Mouse (Mus musculus): ENCODE data around the gene Ppp1r9b. TPM values are rescaled to one million over a fixed set of nuclear protein-coding genes. Genes with fewer than 3 reads are reported as not detected.
A peak's percentile ranks its signal among the peaks of the same experiment; 100 is the strongest.

Ppp1r9b gene
- polyA plus RNA-seq, 1 experiment: 29.4 TPM

DNA sequence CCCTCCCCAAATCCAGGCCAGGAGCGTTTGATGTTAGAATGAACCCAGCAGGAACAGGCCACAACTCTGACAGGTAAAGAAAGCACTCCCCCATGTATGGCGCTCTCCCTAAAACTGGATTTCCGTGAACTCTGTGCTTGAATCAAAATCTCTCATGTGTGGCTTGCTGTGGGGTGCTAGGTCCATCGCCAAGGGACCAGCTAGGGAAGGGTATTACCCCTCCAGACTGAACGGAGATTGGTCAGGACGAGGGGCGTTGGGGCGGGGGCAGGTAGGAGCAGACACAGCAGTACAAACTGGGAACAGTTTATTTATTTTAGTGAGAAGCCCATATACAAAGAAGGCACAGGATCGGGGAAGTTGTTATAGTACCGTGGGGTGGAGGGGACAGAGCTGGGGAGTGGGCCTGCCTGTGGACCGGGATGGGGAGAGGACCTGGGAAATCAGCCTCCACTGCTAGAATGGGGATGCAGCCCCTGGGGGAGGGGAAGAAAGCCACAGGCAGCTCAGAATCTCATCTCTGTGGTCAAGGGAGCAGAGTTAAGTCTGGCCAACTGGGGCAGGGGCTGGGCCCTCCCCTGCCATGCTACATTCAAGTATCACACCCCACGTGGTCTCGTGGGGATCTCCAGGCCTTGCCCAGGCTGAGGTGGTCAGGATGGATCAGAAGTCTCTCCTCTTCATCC, 53.5 kb downstream of the Ppp1r9b start:
- WGBS: 83% methylated on average over 13 of the region's 13 CpGs
- Histone ChIP-seq H3K36me3 (ENCODE audit: control insufficient read depth, insufficient read depth, low read length) (peaks cover 29% of the 10 kb centered on the region), H3K4me3 (ENCODE audit: low read depth, low read length) (no peak overlapping the region), H3K4me1 (ENCODE audit: control insufficient read depth, insufficient read depth, insufficient read length, low read length) (peaks cover 15% of the 10 kb centered on the region), H3K27ac (ENCODE audit: insufficient read depth, low read depth, low read length) (no peak overlapping the region), H3K27me3 (ENCODE audit: control insufficient read depth, insufficient read depth, low read length) (no peaks in the 10 kb centered on the region)
- TF ChIP-seq POLR2A (IDR thresholded peaks at IDR 0.05; ENCODE audit: low read depth, low read length) (no peak), CTCF (IDR thresholded peaks at IDR 0.05; ENCODE audit: extremely low read depth, insufficient read length, insufficient replicate concordance, low read depth, low read length) (no peak)

DNA sequence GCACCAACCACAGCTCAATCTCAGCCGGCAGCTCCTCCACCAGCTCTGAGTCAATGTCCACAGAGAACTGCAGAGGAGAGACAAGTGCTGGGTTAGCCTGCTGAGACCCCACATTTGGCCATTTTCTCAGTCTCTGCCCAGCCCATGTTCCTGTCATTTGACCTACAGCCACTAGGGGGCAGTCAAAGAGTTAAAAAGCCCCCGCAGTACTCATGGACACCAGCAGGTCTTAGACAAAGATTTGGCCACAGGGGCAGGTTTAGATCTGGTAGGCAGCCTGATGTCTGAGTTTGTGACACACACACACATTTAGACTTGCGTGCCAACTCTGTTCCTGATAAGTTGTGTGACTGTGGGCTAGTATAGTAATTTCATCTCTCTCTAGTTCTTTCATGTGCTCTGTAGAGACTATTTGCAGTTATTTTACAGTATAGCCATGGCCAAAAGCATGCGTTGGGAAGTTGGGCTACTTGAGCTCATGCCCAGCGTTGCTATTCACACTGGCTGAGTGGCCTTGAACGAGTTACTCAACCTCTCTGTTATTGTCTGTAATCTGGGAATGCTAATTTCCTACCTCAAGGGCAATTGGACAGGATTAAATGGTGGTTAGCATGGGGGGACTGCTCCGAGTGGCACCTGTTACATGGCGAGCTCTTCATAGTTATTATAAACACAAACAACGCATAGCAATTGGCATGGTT, 56.3 kb downstream of the Ppp1r9b start:
- Histone ChIP-seq H3K4me1 (ENCODE audit: control insufficient read depth, insufficient read depth, insufficient read length, low read length) (0 out of 2 replicates have a peak, but pooled peaks cover 4% of the 10 kb centered on the region), H3K27me3 (ENCODE audit: control insufficient read depth, insufficient read depth, low read length) (no peaks in the 10 kb centered on the region), H3K27ac (ENCODE audit: insufficient read depth, low read depth, low read length) (no peak overlapping the region), H3K36me3 (ENCODE audit: control insufficient read depth, insufficient read depth, low read length) (peaks cover 46% of the 10 kb centered on the region), H3K4me3 (ENCODE audit: low read depth, low read length) (no peak overlapping the region)
- WGBS: 60% methylated on average over 9 of the region's 9 CpGs
- TF ChIP-seq CTCF (IDR thresholded peaks at IDR 0.05; ENCODE audit: extremely low read depth, insufficient read length, insufficient replicate concordance, low read depth, low read length) (peak; percentile 91; the same call in 1 of the 2 replicates), POLR2A (IDR thresholded peaks at IDR 0.05; ENCODE audit: low read depth, low read length) (no peak)

DNA sequence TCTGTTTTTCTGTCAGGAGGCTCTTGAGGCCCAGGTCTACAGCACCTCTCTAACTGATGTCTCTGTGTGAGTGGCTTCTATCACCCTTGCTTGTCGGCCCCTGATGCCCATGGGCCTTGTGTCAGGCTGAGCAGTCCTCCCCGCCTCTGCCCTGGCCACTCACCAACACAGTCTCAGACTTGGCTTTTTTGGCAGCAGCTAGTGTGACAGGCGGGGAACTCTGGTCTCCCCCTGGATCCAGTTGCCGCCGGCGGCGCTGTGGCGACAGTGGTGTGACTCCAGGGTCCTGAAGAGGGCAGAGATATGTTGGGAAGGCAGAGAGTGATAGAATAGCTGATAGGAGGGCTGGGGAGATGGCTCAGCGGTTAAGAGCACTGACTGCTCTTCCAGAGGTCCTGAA, 62.2 kb downstream of the Ppp1r9b start:
- TF ChIP-seq POLR2A (IDR thresholded peaks at IDR 0.05; ENCODE audit: low read depth, low read length) (no peak), CTCF (IDR thresholded peaks at IDR 0.05; ENCODE audit: extremely low read depth, insufficient read length, insufficient replicate concordance, low read depth, low read length) (no peak)
- peaks cover 68% of the 10 kb centered on the region for H3K36me3 ChIP-seq (ENCODE audit: control insufficient read depth, insufficient read depth, low read length)
- 86% methylated on average over 9 of the region's 9 CpGs for WGBS
- no peak overlapping the region for H3K4me3 ChIP-seq (ENCODE audit: low read depth, low read length)
- no peak overlapping the region for H3K27ac ChIP-seq (ENCODE audit: insufficient read depth, low read depth, low read length)
- H3K4me1 ChIP-seq (ENCODE audit: control insufficient read depth, insufficient read depth, insufficient read length, low read length): no peaks in the 10 kb centered on the region
- no peaks in the 10 kb centered on the region for H3K27me3 ChIP-seq (ENCODE audit: control insufficient read depth, insufficient read depth, low read length)

Other genes starting within 250 kb of the Ppp1r9b start
- 0.13 TPM in 1 of 2 replicates, not detected in the other for gene Cdc34b, start 249.3 kb upstream of the Ppp1r9b start, polyA plus RNA-seq (2012; rRNA removed)
- 0.10 TPM in 1 of 2 replicates, not detected in the other for gene Tmem92, start 208.3 kb upstream of the Ppp1r9b start, polyA plus RNA-seq (2012; rRNA removed)
- 49.0 and 51.1 TPM in 2 replicates for gene Col1a1, start 54.8 kb upstream of the Ppp1r9b start, polyA plus RNA-seq (2012; rRNA removed)
- gene Hils1, start 23.4 kb upstream of the Ppp1r9b start, polyA plus RNA-seq (2012; rRNA removed): 0.14 TPM in 1 of 2 replicates, not detected in the other
- 1.7 and 3.7 TPM in 2 replicates for gene Sgca, start 14.7 kb upstream of the Ppp1r9b start, polyA plus RNA-seq (2012; rRNA removed)
- gene Samd14, start 18.8 kb downstream of the Ppp1r9b start, polyA plus RNA-seq (2012; rRNA removed): 3.3 and 7.2 TPM in 2 replicates
- 67.7 and 167 TPM in 2 replicates for gene Pdk2, start 50.3 kb downstream of the Ppp1r9b start, polyA plus RNA-seq (2012; rRNA removed)
- gene Itga3, start 85.8 kb downstream of the Ppp1r9b start, polyA plus RNA-seq (2012; rRNA removed): 91.0 and 156 TPM in 2 replicates
- 0.13 and 0.33 TPM in 2 replicates for gene Dlx3, start 129.1 kb downstream of the Ppp1r9b start, polyA plus RNA-seq (2012; rRNA removed)
- not detected in 2 replicates for gene Dlx4, start 155.2 kb downstream of the Ppp1r9b start, polyA plus RNA-seq (2012; rRNA removed)